Mouse (Mus musculus): Measurements from ENCODE around the gene Cnot10.

Cnot10 gene

DNA sequence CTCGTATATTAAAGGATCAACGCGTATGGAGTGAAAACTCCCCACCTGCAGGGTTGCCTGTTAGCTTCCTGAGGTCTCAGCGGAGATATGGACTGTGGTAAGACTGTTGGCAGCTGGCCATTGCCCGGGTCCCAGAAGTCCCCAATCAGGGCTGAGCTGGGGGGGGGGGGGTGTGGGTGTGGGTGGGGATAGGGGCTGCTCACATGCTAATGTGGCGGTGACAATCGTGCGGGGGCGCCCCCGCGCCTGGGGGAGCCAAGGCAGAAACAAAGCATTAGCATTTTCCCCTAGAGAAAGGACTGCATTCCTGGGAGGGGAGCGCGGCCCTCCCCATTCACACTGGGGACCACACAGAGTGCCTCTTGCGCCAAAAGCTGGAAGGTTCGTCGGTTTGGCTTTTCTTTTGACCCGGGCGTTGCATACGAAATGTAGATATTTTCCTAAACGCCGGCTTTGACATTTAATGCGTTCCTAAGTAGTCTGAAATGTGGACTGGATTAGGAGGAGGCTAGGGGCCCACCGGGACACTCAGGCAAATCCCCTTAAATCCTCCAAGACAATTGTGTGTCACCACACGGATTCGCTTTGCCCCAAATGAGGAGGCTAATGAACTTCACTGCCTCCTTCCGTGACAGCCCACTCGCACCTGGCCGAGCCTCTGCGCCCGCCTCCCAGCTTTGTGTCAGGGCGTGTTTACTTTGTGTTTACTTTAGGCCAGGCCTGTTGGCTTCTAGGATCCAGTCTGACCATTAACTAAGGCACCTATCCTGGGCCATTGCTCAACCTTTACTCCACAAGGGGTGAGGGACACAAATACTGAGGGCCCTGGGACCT, 55.6 kb downstream of the Cnot10 start:
- no peak for DNase-seq (ENCODE audit: low read depth, low spot score)

DNA sequence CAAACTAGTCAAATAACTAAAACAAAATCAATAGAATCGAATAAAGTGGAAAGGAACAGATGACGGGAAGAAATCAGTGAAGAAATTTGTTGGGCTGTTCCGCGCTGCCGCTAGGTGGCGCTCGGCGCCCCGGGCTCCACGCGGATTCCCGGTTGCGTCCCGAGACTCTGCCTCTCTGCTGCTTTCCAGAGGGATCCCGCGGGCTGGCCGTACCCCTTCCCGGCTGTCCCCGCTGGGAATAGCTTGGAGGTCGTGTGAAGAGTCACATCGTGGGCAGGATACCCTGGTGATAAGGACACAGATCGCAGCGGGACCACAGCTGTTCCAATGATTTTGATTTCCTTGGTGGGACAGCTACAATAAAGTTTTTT, 56.2 kb downstream of the Cnot10 start:
- DNase-seq (ENCODE audit: low read depth, low spot score) = peak; percentile 59

DNA sequence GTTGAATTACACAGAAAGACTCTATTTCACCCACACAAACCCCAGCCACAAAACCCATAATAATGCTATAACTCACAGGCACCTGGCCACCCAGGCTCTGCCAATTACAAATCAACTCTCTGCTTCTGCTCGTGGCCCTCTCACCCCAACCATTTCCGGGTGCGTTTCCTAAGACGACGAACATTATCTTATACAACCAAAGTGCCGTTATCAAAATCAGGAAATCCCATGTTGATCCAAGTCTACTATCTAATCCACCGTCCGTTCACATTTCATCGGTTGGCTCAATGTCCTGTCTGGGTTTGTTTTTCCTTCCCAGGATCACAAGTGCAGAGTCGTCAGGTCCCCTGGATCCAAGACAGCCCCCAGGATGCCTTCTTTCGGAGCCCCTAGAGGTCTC, 61.3 kb downstream of the Cnot10 start:
- DNase-seq (ENCODE audit: low read depth, low spot score) = no peak

DNA sequence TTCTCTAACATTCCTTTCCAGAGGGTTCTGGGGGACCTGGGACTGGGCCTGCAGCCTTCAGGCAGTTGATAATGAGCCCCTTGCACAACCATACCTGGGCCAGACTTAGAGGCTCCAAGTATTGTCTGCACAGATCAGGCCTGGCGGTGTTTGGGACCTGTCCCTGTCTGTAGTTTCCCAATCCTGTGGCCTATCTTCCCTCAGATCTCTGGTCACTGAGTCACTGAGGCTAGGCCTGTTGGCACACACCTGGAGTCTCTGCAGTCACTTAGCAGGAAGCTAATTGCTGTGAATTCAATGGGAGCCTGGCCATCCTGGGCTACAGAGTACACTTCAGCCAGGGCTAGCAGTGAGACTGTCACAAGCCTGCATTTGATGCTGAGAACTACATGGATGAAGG, 64.0 kb downstream of the Cnot10 start:
- DNase-seq (ENCODE audit: low read depth, low spot score) = no peak

DNA sequence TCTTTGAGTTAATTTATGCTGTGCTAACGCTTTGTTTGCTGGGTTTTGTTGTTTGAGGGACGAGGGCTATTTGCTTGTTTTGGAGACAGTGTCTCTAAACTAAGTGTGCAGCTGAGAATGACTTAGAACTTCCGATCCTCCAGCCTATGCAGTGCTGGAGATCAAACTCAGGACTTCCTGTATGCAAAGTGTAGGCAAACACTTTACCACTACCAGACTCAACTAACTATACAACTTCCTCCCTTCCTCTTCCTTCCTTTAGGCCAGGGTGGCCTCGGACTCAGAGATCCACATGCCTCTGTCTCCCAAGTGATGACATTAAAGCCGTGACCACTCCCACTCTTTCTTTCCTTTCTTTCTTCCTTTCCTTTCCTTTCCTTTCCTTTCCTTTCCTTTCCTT, 66.5 kb downstream of the Cnot10 start:
- DNase-seq (ENCODE audit: low read depth, low spot score) = no peak

DNA sequence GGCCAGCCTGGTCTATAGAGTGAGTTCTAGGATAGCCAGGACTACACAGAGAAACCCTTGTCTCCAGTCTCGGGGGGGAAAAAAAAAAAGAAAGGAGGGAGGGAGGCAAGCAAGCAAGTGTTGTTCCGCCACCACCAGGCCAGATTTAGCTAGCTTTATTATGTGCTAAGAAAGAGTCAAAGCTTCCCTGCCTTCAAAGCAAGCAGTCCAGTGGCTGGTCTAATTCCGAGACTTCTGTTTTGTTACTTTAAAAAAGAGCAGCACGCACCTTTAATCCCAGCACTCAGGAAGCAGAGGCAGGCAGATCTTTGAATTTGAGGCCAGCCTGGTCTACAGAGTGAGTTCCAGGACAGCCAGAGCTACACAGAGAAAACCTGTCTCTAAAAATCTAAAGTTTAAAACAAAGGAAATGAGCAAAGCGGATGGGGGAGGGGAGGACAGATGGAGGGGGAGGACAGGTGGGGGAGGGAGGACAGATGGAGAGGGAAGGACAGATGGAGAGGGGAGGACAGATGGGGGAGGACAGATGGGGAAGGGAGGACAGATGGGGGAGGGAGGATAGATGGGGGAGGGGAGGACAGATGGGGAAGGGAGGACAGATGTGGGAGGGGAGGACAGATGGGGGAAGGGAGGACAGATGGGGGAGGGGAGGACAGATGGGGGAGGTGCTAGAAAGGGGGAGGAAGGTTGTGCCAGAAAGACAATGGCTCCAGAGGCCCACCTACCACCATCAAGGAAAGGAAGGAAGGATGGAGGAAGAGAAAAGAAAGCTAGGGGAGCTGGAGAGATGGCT, 71.1 kb downstream of the Cnot10 start:
- no peak for DNase-seq (ENCODE audit: low read depth, low spot score)

DNA sequence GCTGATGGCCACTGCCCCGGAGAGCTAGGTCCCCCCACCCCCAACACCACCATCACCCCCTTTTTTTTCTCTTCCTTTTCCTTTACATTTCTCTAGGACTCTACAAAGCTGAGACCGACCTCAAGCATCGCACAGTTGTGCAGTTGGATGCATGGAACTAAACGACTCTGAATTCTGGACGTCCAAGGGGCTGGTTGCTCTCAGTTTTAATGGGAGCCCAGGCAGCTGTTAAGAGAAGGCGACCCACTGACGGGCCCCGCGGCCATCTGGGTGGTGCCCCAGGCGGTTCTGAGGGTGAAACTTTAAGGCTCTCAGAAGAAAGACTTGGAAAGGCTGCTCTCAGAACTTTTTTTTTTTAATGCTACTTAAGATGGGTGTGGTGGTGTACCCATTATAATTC, 75.3 kb downstream of the Cnot10 start:
- DNase-seq (ENCODE audit: low read depth, low spot score) = no peak

DNA sequence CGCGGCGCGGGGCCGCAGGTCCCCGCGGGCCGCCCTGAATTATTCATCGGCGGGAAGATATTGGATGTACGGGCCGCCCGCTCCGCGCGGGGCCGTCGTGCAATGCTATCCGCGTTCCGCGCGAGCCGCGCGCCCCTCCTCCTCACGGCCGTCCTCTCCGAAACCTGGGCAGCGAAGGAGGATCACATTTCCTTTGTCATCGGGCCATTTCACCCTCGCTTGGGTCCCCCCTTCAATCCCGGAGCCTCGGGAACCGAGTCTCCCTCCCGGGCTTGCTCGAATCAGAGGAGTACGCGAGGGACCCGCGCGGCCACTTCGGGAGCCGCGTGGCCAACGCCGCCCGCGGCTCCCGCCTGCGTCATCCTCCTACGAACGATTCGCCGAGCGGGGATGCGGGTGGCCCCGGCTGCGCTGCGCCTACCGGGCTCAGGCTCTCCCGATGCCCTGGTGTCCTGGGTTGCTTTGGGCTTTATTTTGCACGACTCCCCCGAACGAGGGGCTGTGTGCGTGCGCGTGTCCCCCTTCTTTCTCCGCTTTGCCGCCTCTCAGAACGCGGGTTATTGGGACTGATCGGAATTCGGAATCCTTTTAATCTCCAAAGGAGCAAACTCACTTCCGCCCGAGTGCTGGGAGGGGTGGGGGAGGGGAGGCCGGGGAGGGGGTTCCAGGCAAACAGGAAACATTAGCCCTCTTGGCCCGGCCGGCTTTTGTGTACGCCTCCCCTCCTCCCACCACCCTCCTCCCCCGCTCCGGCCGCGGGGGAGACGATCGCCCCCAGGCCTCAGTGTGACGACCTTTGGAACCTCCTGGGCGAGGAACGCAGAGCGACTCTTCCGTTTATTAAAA, 76.0 kb downstream of the Cnot10 start, which contains the start of gene Trim71:
Gene Trim71 (minus strand): TSS at position 609 of the 846 bp plus-strand sequence.
- DNase-seq (ENCODE audit: low read depth, low spot score) = no peak

DNA sequence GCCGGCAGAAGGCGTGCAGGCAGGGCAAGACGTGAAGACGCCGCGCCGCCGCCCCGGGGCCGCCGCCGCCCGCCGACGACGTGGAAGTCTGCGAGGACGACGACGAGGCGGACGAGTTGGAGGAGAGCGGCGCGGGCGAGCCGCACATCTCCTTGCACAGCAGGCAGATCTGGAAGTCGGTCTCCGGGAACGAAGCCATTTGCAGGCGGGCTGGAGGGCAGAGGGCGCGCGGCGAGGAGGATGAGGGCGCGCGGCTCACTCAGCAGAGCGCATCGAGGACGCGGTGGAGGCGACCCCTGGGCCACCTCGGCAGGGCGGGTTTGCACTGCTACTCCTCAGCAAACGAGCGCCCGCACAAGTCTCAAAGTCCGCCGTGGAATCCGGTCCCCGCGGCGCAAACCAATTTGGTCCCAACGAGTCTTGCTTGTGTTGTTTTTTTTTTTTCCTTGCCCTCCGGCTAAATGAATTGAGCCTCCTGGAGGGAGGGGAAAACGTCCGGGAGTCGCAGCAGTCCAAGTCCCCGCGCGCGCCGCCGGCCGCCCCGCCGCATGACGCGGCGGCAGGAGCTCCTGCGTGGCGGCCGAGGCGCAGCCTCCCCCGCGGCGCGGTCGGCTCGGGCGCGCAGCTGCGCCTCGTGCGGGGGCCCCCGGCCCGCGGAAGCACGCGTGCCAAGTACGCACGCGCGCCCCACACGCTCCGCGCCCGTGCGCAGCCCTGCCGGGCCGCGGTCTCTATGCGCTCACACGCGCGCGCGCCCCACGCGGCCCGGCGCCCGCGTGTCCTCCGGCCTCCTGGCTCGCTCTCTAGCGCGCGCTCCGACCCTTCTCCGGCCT, 76.8 kb downstream of the Cnot10 start:
- peak; percentile 42 for DNase-seq (ENCODE audit: low read depth, low spot score)

DNA sequence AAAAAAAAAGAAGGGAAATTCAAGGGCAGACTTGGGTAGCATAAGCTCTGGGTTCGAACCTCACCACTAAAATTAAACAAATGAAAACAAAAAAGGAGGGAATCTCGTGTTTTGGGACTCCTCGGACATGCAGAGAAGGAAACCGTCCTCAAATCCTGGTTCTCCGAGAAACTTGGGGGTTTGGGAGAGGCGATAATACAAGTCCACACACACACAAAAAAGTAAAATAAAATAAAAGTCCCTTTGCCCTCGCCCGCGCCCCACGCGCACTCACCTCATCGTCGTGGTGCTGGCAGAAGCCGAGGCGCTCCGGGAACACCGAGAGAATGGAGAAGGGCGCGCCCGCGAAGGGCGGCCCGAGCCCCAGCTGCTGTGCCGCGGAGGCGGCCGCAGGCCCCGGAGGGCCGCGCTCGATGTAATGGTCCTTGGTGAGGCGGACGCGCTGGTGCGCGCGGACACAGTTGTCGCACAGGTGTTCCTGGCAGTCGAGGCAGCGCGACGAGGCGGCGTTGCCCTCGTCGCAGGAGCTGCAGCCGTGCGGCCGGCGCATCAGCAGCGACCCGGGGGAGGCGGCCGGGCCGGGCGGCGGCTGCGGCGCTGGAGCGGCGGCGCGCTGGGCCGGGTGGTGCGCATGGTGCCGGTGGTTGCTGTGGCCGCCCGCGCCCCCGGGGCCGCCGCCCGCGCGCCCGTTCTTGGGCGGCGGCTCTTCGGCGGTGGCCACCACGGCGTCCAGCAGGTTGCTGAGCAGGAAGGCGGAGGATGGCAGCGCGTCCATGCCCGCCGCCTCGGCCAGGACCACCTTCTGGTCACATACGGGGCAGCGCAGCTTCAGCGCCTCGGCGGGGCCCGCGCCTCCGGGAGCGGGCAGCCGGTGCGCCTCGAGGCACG, 77.7 kb downstream of the Cnot10 start:
- DNase-seq (ENCODE audit: low read depth, low spot score) = no peak

DNA sequence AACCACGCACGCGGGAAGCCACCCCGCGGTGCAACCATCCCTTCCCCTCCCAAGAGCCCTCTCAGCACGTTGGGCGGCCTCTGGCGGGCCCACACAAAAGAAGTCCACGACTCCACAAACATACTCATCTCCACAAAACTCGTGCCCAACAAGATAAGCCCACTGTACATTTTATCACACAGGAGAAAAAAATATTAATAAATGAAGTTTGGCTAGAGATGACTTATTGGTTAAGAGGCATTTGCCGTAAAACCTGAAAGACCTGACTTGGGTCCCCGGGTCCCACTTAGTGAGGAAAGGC, 78.4 kb downstream of the Cnot10 start:
- DNase-seq (ENCODE audit: low read depth, low spot score) = no peak

DNA sequence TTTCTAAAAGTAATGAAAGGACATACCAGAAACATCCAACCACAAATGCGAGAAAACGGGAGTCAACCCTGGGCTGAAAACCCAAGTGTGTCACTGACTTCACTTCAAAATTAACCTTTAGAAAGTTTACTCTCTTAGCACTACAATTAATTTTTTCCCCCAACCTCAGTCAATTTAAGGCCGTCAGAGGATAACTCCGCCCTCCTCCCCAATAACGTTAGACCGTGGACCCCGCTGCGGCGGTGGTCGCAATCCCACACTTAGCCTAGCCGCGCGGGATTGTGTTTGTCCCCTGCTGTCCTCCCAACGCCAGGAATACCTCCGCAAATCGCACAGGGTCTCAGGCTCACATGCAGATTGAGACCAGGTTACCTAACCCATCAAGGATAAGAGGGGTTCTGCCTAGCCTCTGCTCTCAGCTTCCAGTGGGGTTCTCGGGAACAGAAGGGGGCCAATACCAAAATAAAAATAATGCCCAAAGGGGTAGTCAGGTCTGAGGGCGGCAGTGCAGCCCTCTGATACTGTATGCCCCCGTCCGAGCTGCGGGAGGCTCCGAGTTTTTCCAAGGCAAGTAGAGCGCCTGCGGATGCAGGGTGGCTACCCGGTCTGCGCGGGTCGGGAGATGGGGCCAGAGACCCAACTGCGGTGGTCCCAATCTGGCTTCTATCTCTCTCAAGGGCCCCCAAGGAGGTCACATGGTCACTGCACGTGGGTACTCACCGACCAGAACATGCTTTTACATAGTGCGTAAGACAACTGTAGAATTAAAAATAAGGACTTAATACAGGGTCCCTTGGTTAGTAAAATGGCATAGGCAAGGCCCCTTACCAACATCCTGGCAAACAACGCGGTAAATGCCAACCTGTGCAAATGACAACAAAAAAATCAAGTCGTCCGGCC, 79.0 kb downstream of the Cnot10 start:
- DNase-seq (ENCODE audit: low read depth, low spot score) = no peak

DNA sequence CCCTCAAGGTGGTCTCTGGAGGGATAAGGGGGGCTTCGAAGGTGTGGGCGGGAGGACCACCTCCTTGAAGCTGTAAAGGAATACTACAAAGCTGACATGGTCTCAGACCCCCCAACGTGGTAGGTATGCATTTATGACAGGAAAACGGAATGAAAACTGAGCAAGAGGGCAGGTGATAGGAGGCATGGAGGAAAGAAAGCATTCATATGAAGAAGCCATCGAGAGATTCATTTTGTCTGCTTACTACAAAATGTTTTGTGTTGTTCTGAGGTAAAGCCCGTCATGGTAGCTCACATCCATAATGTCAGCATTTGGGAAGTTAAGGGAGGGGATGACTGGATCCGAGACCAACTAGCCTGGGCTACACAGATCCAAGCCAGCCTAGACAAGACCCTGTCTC, 79.8 kb downstream of the Cnot10 start:
- DNase-seq (ENCODE audit: low read depth, low spot score) = no peak

DNA sequence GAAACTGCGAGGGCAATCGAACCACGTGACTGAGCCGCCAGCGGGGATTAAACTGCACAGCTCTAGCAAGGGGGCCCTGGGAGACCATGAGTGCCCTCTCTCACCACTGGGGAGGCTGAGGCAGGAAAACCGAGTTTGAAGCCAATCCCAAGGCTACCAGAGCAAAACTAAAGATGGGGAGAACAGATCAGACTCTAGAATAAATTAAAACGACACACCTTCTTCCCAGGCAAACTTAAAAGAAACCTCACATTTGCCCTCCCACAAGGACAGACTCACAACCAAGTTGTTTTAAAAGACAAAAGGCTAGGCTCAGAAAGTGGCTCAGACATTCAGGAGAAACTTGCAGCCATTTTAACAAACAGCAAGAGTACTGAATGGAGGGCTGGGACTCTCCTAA, 82.9 kb downstream of the Cnot10 start:
- DNase-seq (ENCODE audit: low read depth, low spot score) = no peak

DNA sequence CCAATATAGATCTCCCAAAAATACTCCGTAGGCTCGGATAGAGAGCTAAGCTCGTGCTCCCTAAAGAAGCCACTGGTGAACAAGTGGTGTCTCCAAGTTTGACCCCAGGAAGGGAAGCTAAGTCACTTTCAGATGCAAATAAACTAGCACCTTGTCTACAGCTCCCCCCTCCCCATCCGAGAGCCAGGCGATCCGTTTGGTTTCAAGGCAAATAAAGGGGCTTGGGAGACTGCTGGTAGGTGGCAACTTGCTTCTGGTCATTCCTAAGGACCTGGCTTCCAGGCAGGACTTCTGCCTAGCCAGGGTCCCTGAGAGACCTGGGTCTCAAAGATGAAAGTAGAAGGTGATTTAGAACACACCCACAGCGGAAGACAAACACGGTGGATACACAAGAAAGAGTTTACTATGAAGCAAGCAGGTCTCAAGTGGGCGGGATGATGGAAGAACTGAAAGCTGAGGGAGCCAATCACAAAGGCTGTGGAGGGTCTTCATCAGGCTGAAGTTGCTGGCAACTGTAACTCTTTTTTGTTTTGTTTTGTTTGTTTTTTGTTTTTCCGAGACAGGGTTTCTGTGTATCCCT, 83.6 kb downstream of the Cnot10 start:
- DNase-seq (ENCODE audit: low read depth, low spot score) = no peak

DNA sequence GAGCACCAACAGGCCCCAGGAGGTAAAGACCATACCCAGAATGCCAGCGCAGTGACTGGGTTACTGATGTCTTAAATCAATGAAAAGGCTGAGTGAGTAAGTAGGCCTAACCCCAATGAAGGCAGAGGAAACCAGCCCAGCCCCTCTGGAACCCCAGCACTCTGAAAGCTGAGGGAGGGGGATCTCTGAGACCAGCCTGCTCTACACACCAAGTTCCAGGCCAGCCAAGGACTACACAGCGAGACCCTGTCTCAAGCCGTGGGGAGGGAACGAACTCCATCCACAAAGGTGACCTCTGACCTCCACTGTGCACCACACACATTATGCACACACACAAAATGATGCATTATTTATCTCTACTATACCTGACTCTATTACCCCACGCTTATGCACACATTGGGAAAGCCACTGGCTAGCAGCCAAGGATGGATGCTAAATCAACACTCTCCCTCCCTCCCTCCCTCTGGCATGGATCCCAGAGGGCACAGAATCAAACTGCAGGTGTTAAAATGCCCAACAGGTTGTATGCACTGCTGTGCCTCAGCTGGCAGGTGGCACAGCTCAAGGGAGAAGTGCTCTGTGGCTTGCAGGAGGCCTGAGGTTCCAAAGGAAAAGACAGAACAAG, 85.5 kb downstream of the Cnot10 start:
- DNase-seq (ENCODE audit: low read depth, low spot score) = no peak

DNA sequence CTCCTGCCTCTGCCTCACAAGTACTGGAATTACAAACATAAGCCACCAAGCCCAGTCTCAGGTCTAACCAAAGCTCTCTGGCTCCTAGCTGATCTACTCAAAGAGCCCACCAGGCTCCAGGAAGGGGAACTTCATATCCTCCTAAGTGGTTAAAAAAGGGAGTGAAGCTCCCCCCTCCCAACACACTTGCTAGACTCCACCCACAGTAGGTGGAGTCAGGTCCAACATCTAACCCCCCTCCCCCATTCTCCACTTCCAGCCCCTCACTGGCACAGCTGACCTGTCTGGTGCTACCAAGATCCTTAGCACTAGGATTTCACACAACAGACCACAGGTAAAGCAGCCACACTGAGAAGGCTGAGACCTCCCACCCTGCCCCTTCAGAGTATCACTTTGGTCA, 86.2 kb downstream of the Cnot10 start:
- no peak for DNase-seq (ENCODE audit: low read depth, low spot score)

DNA sequence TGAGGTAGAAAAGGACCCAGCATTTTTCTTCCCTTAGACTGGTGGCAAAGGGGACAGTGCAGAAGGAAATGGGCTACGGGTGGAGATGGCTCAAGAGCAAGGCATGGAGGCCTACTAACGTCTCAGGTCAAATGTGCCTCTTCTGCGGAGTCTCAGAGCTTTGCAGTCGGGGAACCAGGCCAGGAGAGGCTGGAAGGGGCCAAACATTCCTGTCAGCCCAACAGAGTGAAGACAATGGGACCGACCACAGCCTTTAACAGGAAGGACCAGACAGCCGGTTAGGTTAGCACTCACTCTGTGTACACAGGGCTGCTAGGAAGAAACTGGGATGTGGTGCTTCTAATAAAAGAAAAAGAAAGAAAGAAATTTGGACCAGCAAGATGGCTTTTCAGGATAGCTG, 90.0 kb downstream of the Cnot10 start:
- no peak for DNase-seq (ENCODE audit: low read depth, low spot score)

DNA sequence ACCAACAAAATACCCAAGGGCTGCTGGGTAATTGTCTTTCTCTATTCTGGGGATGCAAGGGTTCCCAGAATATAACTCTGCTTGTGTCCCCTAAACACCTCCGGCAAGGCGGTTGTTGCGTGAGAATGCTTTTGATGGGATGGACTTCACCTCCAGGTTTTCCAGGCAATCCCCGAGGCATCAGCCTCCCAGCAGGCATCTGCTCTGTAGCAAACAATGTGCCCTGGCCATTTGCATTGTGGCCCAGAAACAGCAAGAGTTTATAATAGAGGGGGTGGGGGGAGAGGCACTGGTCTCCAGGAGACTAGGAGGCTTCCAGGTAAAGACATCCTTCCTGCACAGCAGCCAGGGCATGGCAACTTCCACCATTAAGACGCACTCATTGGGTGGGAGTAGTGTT, 90.9 kb downstream of the Cnot10 start:
- DNase-seq (ENCODE audit: low read depth, low spot score) = no peak

Data from brain, adult 2 months (tissue).